Mouse (Mus musculus) urinary bladder, adult 2 months (tissue): ENCODE measurements around the gene Hbs1l. TPM values are rescaled to one million over a fixed set of nuclear protein-coding genes. Genes with fewer than 3 reads are reported as not detected.

Experiments used
- DNase-seq: peaks from one replicate; pipeline ENCODE4 v3.0.0; 2022; ENCODE audit warnings: low spot score
- polyA plus RNA-seq: library from polyadenylated mRNA; depleted of rRNA; stranded (reverse); fragments of >200 nt; gene quantifications from 2 replicates; pipeline ENCODE4 v1.2.3, GENCODE M21; 2012; rRNA removed

The Hbs1l gene
- polyA plus RNA-seq = 23.7 and 29.3 TPM in 2 replicates

DNA sequence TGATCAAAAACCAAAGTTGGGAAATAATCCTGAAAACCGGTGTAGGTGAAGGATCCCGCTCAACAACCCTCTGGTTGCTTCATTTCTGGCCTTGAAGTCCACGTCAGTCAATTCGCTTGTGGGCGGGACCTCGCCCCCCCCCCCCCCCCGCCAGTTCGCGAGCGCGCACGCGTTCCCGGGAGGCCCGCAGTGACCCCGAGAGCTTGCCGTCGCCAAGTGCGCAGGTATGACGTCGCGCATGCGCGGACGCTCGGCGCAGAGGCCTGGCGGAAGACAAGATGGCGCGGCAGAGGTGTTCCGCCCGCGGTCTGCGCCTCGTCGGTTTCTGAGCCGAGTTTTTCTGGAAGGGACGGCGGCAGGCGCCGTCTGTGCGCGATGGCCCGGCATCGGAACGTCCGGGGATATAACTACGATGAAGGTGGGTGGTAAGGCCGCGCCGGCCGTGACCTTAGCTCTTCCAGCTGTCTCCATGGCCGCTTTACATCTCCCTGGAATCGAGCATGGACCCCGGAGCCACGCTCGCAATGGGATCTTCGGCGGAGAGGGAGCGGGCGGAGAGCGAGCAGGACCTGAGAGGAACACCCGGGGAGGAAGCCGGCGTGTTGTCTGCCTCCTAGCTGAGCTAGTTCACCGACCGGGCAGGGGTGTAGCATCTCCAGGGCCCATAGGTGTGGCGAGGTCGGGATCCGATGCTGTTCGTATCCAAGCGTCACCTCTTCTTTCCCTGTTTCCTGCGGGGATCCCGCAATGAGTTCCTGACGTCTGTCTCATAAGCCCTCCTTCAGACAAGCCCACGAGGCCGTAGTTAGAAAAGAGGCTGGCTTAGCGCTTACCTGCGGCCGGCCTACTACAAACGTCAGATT lies at the start of gene Hbs1l:
Gene Hbs1l, plus strand, starts transcription at position 221 of the 863 bp plus-strand sequence.
- DNase-seq = peak; percentile 80

DNA sequence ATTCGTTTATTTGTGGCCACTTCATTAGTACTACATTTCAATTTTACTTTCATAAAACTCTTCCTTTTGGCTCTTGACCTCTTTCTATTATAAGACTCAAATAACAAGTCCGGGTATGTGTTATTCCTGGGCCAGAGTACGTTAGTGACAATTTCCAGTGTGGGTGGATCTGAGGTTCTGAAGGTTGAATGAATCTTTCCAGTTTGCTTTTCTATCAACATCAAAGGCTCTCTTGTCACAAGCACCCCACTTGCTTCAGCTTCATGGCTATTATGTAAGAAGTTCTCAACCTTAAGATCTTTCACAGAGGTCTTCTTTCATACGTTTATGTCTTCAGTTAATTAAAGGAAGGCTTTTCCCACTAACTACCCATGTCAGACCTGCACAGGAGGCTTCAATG lies 47.2 kb upstream of the Hbs1l start:
- DNase-seq = no peak

DNA sequence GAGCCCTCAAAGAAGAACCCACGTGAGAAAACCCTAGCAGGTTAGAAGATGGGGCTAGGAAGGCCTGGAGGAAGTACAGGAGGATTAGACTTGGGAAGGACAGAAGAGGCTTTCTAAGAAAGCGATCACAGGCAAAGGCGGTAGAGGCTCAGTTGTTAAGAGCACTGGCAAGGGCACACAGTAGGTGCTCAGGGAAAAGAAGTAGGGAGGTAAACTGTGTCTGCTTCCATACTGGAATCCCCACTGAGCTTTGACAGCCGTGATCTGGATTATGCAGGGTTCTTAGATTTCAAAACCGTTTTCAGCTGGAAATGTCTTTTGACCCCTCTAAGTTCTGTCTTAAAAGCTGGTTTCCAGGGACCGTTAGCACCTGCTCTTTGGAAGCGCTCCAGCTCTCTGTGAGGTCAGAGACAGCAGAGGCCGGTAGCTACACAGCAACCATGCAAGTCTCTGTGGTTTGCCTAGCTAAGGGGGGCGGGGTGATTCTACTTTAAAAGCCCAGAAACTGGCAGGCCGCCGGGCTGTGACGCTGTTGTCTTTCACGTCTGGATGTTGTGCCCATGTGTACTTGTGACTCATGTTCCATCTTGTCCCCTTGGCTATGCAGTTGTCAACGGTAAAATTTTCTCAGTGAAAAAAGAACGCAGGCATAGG lies 43.8 kb upstream of the Hbs1l start:
- no peak for DNase-seq

DNA sequence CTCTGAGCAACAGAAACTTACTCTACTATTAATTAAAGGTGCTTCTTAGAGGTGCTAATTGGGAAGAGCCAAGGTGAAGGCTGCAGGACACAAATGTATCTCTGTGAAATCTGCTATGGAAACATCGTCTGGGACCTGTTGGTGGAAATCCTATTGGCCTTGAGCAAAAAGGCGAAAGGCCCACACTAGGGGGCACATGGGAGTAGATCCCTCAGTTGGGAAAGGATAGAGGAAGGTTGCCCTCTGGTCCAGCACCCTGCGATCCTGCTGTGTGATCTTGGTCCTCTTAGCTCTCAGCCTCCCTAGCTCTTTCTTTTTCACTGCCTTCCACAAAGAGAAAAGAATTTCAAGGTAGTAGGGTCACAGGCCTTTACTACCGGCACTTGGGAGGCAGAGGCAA lies 43.0 kb upstream of the Hbs1l start:
- no peak for DNase-seq

DNA sequence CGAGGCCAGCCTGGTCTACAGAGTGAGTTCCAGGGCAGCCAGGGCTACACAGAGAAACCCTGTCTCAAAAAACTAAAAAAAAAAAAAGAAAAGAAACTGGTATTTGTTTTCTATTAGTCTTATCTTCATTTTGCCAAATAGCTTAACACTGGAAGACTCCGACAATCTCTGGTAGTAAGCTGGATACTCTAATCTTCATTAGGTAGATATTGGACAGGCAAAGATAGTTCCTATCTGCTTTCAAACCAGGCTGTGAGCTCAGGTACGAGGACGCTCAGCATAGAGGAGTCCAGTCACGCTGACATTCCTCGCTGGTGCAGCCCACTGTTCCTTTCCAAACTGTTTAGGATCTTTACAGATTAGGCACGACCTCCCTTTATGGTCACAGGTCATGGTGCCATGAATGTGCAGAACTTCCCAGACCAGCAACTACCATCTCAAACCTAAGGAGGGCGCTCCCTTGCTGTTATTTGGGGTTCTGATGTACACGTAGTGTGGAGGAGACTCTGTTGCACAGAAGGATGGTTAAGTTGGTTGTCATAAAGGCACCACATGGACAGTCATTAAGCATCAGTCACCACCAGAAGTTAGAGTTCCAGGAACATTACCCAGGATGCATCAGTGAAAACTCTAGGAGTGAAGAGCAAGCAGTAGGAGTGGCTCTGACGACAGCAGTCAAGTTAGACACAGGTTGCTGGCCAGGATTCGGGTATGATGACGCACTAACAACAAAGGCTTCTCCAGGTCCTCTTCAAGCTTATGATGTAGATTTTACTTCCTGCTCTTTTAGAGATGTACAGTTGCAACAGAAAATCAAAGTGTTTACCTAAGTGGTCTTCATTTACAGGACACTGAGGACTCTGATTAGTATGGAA lies 41.3 kb upstream of the Hbs1l start:
- no peak for DNase-seq

DNA sequence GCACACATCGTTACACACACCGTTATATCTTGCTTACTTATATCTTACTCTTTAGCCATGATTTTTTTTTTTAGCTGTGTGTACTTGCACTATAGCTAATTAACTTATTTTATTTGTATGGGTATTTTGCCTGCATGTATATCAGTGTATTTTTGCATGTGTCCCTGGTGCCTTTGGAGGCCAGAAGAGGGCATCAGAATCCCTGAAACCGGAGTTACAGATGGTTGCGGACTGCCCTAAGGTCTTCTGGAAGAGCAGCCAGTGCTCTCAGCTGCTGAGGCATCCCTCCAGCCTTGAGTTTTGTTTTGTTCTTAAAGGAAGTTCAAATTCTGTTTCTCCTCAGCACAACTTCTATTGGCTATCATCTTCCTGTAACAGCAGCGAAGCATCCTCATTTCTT lies 38.5 kb upstream of the Hbs1l start:
- no peak for DNase-seq

DNA sequence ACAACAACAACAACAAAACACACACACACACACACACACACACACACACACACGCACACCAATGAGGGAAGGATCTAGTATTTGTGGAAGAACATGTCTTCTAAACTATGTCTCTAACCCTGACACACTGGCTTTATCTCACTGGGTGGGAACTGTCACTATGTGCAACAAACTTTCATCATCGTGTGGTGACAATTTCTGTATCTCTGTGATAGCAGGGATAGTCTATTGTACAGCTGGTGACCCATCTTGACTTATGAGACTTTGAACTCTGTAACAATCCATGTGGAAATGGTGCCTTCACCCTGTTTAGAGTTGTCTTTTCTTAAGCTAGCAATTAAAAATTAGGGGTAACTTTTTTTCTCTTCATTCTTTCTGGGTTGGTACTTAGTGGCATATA lies 36.1 kb upstream of the Hbs1l start:
- no peak for DNase-seq

DNA sequence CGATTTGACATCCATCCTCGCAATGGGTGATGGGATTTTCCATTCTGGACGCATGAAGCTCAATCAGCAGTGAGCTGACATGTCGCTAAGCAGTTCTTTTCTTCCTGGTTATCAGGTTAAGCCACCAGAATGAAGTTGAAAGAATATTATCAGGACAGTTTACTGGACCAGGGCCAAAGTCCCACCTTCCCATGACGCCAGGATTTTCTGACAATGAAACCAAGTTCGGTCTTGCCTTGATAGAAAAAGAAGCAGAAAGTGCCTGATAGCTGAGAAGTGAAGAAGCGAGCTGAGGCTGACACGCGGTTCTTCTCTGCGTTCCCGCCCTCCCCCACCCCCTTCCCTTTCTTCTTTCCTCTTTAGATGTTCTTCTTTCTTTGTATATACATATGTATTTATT lies 30.6 kb upstream of the Hbs1l start:
- DNase-seq = no peak

DNA sequence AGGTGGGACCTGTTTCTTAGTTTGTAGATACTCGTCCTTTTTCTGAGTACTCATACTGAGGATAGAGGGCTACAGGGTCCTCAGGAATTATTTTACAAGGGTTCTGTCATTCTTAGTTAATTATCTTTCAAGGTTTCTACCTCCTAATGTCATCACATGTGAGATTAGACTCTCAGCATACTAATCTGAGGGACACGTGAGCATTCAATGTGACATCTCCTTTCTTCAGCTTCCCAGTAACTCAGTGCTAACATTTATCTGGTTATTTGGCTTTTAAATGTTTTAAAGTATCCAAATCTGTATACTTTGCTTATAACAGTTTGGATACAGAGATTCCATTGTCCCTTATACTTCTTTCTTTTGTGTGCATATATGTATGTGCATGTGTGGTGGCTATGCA lies 28.3 kb upstream of the Hbs1l start:
- DNase-seq = no peak

DNA sequence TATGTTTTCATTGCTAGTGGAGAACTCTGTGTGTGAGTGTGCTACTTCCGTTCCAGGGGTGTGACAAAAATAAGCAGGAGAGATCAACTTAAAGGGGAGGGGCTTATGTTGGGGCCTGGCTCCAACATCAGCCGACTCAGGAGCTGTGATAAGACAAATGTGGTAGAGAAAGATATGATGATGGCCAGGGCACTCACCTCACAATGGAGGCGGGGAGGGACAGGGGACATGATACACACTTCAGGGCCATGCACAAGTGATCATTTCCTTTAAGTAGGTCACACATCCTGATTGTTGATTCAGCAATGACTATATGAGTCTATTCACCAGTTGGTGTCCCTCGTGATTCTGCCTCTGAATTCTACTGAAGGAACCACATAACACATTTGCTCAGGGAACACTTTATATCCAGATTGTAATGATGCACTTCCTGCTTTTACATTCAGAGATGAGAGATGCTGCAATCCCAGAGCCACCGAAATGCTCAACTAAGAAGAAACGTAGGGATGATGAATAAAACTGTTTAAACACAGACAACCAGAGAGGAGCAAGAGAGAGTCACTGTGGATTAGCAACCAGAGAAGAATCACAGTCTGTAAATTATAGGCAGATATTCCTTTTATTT lies 26.9 kb upstream of the Hbs1l start:
- no peak for DNase-seq

DNA sequence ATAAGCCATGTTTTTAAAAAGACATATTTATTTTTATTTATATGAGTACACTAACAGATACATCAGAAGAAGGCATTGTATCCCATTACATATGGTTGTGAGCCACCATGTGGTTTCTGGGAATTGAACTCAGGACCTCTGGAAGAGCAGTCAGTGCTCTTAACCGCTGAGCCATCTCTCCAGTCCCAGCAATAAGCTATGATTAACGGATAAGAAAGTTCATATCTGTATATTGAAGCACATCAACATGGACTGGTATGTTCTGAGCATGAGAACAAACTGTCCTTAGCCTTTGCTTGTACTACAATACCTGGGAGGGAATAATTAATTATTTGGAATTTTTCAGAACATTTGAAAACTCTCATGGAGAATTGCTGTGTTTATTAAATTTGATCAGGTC lies 25.9 kb upstream of the Hbs1l start:
- DNase-seq = no peak

DNA sequence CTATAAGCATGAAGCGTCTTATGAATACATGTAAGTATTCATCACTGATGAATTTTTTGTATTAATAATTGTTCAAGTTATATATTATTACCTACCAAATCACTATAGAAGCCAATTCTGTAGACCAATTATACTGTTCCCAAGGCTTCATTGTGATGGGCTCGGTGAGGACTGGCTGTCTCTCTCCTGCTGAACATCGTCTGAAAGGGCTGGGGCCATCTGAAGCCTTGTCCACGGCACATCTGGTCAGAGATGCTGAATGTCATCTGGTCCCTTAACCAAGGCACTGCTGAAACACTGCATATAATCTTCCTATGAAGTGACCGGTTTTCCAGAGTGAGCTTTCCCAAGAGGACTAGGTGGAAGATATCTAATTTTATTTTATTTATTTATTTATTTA lies 24.9 kb upstream of the Hbs1l start:
- DNase-seq = no peak

DNA sequence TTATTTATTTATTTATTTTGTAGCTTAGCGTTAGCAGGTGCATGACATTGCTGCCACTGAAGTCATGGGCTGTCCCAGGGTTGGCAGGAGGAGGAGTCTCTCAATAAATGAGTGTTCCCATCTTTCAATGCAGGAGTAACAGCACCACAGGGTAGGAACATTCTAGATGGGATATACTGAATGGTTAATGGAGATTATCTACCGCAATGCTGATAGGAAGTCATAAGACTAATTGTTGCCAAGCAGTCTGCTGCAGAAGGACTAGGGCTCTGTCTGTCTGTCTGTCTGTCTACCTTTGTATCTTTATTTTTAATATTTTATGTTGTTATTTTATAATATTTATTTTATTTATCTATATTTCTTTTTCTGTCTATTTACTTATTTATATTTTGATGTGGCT lies 24.5 kb upstream of the Hbs1l start:
- no peak for DNase-seq

DNA sequence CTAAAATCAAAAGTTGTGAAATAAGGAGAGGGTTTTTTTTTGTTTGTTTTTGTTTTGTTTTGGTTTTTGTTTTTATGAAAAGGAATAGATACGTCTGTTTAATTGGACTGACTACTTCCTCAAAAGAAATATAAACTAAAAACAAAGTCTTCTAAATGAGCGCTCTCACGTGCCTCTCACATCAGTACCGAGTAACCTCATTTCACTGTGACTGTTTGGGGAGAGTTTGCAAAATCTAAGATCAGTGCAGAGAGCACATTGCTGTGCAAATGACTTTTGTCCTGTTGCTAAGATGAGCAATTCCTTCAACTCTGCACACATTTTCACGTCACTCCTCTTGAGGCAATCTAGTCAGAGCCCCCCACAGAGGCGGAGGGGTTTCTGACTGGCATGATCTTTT lies 24.0 kb upstream of the Hbs1l start:
- DNase-seq = no peak

DNA sequence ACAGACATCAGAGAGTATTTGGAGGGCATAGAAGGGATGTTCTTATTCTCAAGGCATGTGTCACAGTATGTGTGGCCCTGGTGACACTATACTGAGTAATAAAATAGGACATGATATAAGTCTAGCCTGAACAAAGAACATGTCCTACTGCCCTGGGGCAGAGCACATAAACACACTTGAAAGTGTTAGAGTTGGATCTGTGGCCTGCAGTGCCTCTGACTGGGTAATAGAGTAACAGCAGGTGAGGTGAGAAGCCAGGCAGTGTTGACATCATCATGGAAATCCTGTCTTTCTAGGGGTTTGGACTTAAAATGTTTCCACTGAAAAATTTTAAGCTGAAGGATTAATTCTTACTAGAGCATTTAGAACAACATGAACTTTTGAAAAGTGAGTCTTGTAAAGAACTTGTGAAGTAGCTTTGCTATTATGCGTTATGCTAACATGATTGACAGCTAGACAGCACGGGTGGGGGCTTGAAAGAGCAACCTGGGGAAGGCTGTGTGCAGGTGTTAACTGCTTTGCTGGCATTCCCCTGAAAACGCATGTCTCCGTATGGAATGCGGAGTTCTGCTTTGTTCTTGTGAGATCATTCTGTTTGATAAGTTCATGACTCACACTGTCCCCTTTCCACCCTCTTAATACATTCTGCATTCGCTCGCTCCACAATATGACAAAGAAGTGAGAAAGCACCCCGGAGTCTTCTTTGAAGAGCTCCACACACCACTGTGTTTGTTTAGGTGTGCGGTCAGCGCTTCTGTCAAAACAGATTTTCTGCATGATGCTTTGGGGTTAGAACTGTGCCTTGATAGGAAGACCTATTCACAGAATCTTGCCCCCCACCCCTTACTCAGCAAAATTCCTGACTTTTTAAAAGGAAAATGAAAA lies 8.3 kb upstream of the Hbs1l start:
- no peak for DNase-seq

DNA sequence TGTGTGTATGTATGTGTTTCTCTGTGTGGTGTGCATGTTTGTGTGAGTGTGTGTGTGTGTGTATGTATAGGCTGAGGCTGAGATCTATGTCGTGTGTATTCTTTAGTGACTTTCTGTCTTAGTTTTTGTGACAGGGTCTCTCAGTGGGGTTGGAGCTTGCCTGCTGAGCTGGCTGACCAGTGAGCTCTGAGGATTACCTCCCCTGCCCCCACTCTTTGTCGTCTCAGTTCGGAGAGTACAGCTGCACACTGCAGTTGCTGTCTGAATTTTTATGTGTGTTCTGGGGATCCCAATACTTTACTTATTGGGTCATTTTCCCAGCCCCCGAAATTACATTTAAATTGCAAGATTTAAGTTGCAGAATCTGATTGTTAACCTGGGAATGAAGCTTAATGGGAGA lies 4.6 kb upstream of the Hbs1l start:
- no peak for DNase-seq

DNA sequence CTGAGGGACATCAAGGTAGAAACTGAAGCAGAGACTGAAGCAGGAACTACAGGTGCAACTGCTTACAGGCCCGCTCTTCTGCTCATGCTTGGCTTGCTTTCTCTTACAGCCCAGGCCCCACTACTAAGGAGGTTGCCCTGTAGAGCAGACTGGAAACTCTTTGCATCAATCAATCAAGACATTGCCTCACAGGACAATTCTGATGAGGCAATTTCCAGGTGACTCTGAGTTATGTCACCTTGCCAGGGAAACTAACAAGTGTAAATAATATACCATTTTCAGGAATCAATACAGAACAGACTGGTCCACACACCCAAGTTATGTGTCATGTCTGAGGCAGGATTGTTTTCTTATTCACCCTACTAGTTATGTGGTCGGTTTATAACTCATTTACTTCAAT lies 1.6 kb upstream of the Hbs1l start:
- no peak for DNase-seq

DNA sequence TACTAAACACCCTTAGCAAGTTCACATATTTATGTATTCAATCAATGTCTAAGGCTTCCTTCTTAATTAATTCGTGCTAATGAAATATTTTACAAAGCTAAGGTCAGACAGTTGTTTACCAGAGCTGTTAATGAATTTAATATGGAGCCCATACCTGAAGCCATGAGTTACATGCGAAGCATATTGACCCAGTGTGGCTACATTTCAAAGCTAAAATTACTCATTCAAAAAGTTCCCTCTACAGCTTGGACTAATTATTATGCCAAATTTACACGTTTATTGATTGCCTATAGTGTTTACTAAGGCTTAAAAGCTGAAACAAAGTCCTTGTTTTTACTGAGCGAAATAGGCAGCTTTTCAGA lies 401 bp upstream of the Hbs1l start:
- no peak for DNase-seq

DNA sequence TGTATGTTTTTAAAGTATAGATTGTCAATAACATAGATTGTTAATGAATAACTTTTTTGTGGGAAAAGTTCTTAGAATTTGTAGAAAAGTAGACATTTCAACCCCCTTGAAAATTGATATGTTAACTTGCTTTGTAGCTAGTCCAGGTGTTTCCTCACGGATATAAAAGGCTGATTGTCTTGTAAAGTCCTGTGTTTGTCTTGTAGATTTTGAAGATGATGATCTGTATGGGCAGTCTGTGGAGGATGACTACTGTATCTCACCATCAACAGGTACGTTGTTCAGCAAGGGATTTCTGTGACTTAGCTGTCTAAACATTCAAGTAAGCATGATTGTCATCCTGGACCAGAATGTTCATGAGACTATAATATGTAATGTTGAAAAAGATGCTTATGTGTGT lies 3.2 kb downstream of the Hbs1l start:
- DNase-seq = no peak

DNA sequence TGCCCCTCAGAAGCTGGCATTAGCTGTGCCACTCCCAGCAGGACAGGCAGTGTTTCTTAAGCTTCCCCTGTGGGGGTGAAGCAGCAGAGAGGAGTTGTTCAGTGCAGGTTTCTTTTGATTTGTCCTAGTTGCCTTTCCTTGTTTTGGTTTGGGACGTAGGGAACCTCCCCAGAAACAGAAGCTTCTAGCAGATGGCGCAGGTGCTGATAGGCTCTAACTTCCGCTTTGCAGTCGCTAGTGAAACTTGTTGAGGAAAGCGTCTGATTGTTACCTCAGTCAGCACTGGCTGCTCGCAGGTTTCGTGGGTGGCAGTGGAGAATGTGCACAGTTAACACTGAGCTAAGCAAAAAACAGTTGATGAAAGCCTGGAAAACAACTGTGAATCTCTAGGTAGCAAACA lies 6.0 kb downstream of the Hbs1l start:
- DNase-seq = no peak
